Mouse (Mus musculus) cerebellum, adult 18-20 months (tissue): Measurements from ENCODE around the gene 1700030J22Rik.
A peak's percentile ranks its signal among the peaks of the same experiment; 100 is the strongest.

Experiments
- DNase-seq, 2 experiments: peaks; one replicate each; pipeline ENCODE4 v3.0.0; 2021

The 1700030J22Rik gene

GRCm38 (mm10) chr8:116951369-116951768 is 27.4 kb downstream of the 1700030J22Rik start:
- no peak for DNase-seq

GRCm38 (mm10) chr8:116947589-116947988 is 31.2 kb downstream of the 1700030J22Rik start:
- DNase-seq, result no peak

GRCm38 (mm10) chr8:116946851-116947250 is 31.9 kb downstream of the 1700030J22Rik start:
- no peak for DNase-seq

GRCm38 (mm10) chr8:116946268-116946838 is 32.4 kb downstream of the 1700030J22Rik start:
- DNase-seq, result no peak

GRCm38 (mm10) chr8:116945169-116945910 is 33.4 kb downstream of the 1700030J22Rik start:
- DNase-seq, result no peak

GRCm38 (mm10) chr8:116944385-116944696 is 34.4 kb downstream of the 1700030J22Rik start:
- no peak for DNase-seq

GRCm38 (mm10) chr8:116943555-116944384 is 35.0 kb downstream of the 1700030J22Rik start:
- DNase-seq, result peak in 1 of 2 experiments; percentile 49

- DNase-seq, result peak; percentile 85 to 95
Measured at GRCm38 (mm10) chr8:116943161-116943554, 35.6 kb downstream of the 1700030J22Rik start, which contains the start of gene Atmin. Atmin (plus strand) TSS chr8:116943393.

- no peak for DNase-seq
Measured at GRCm38 (mm10) chr8:116942284-116943058, 36.3 kb downstream of the 1700030J22Rik start.

- no peak for DNase-seq
Measured at GRCm38 (mm10) chr8:116935506-116935905, 43.3 kb downstream of the 1700030J22Rik start.

- no peak for DNase-seq
Measured at GRCm38 (mm10) chr8:116934976-116935375, 43.8 kb downstream of the 1700030J22Rik start.

- DNase-seq, result no peak
Measured at GRCm38 (mm10) chr8:116928588-116928987, 50.2 kb downstream of the 1700030J22Rik start.

GRCm38 (mm10) chr8:116927880-116928279 is 50.9 kb downstream of the 1700030J22Rik start:
- peak in 1 of 2 experiments; percentile 31 for DNase-seq

- no peak for DNase-seq
Measured at GRCm38 (mm10) chr8:116923526-116923925, 55.2 kb downstream of the 1700030J22Rik start.

GRCm38 (mm10) chr8:116922060-116922757 is 56.5 kb downstream of the 1700030J22Rik start:
- no peak for DNase-seq

GRCm38 (mm10) chr8:116921337-116922059 is 57.3 kb downstream of the 1700030J22Rik start, which contains the start of the genes Cmc2 and Cenpn:
Cmc2 (minus strand) TSS chr8:116921455.
Cenpn (plus strand) TSS chr8:116921730.
- peak; percentile 91 to 96 for DNase-seq

GRCm38 (mm10) chr8:116921005-116921336 is 57.8 kb downstream of the 1700030J22Rik start:
- DNase-seq, result no peak
